Mouse (Mus musculus) stomach, postnatal 0 days (tissue): ENCODE results near the gene Esyt1.

Experiments
- CTCF ChIP-seq: IDR thresholded peaks from 2 replicates; pipeline ENCODE4 v1.5.1; 2016; ENCODE audit warnings: antibody characterized with exemption, low read depth, mild to moderate bottlenecking, moderate library complexity
- EP300 ChIP-seq: optimal IDR thresholded peaks from 2 replicates; pipeline ENCODE3; 2016; ENCODE audit warnings: antibody characterized with exemption

GRCm38 (mm10) chr10:128546787-128547186 is 21.1 kb upstream of the Esyt1 start:
- TF ChIP-seq CTCF, result no peak
- no peak for TF ChIP-seq EP300
